Mouse (Mus musculus): ENCODE results near the gene Anxa5. TPM values are rescaled to one million over a fixed set of nuclear protein-coding genes. Genes with fewer than 3 reads are reported as not detected.

Gene Anxa5
- polyA plus RNA-seq, 1 experiment: 313 TPM

GRCm38 (mm10) chr3:36489590-36489910 lies 13.9 kb upstream of the Anxa5 start:
- Histone ChIP-seq H3ac (ENCODE audit: control insufficient read depth, insufficient read length) (no peak overlapping the region), H3K27me3 (ENCODE audit: control insufficient read depth, insufficient read depth, insufficient read length) (no peaks in the 10 kb centered on the region), H3K4me2 (ENCODE audit: low read depth) (no peak overlapping the region), H3K4me3 (no peak overlapping the region), H3K36me3 (ENCODE audit: control insufficient read depth, insufficient read depth) (no peaks in the 10 kb centered on the region), H3K79me2 (ENCODE audit: control insufficient read depth, insufficient read depth) (no peaks in the 10 kb centered on the region)
- TF ChIP-seq SRF (IDR thresholded peaks at IDR 0.05; ENCODE audit: control insufficient read depth, insufficient read length, low read depth) (no peak), POLR2A (IDR thresholded peaks at IDR 0.05; ENCODE audit: insufficient read length, low read depth) (no peak), MYOG (IDR thresholded peaks at IDR 0.05; ENCODE audit: control insufficient read depth in 1 of 3, insufficient read depth in 1 of 3, insufficient read length in 2 of 3, low read depth in 2 of 3) (no peak)

- no peak overlapping the region for H3K4me3 ChIP-seq
- H3ac ChIP-seq (ENCODE audit: control insufficient read depth, insufficient read length): no peak overlapping the region
- no peaks in the 10 kb centered on the region for H3K36me3 ChIP-seq (ENCODE audit: control insufficient read depth, insufficient read depth)
- no peaks in the 10 kb centered on the region for H3K79me2 ChIP-seq (ENCODE audit: control insufficient read depth, insufficient read depth)
- no peaks in the 10 kb centered on the region for H3K27me3 ChIP-seq (ENCODE audit: control insufficient read depth, insufficient read depth, insufficient read length)
- TF ChIP-seq POLR2AphosphoS2 (IDR thresholded peaks at IDR 0.05; ENCODE audit: insufficient read length, low read depth) (no peak), E2F4 (IDR thresholded peaks at IDR 0.05; ENCODE audit: insufficient read depth) (no peak), CEBPB (IDR thresholded peaks at IDR 0.05; ENCODE audit: insufficient read depth, poor library complexity, severe bottlenecking) (no peak), MAX (IDR thresholded peaks at IDR 0.05; ENCODE audit: low read depth) (no peak), USF1 (IDR thresholded peaks at IDR 0.05; ENCODE audit: low read depth) (no peak)
- no peak overlapping the region for H3K4me2 ChIP-seq (ENCODE audit: low read depth)
These were observed 13.3 kb upstream of the Anxa5 start for GRCm38 (mm10) chr3:36488899-36489589.

GRCm38 (mm10) chr3:36488367-36488766 lies 12.7 kb upstream of the Anxa5 start:
- H3K27me3 ChIP-seq (ENCODE audit: control insufficient read depth, insufficient read depth, insufficient read length): no peaks in the 10 kb centered on the region
- no peak overlapping the region for H3ac ChIP-seq (ENCODE audit: control insufficient read depth, insufficient read length)
- no peaks in the 10 kb centered on the region for H3K79me2 ChIP-seq (ENCODE audit: control insufficient read depth, insufficient read depth)
- H3K4me2 ChIP-seq (ENCODE audit: low read depth): no peak overlapping the region
- no peaks in the 10 kb centered on the region for H3K36me3 ChIP-seq (ENCODE audit: control insufficient read depth, insufficient read depth)
- no peak overlapping the region for H3K4me3 ChIP-seq
- no peak for TF ChIP-seq REST (IDR thresholded peaks at IDR 0.05; ENCODE audit: insufficient read depth, insufficient read length)
- no peak for TF ChIP-seq TCF12 (IDR thresholded peaks at IDR 0.05; ENCODE audit: insufficient read depth, poor library complexity, severe bottlenecking)
- TF ChIP-seq MYOD1 (IDR thresholded peaks at IDR 0.05; ENCODE audit: control insufficient read depth in 1 of 3, insufficient read length in 2 of 3, low read depth in 2 of 3): no peak
- TF ChIP-seq MAX (IDR thresholded peaks at IDR 0.05; ENCODE audit: low read depth): no peak
- no peak for TF ChIP-seq POLR2A (IDR thresholded peaks at IDR 0.05; ENCODE audit: insufficient read length, low read depth)
- no peak for TF ChIP-seq E2F4 (IDR thresholded peaks at IDR 0.05; ENCODE audit: insufficient read depth)
- no peak for TF ChIP-seq USF1 (IDR thresholded peaks at IDR 0.05; ENCODE audit: low read depth)
- no peak for TF ChIP-seq SRF (IDR thresholded peaks at IDR 0.05; ENCODE audit: control insufficient read depth, insufficient read length, low read depth)
- no peak for TF ChIP-seq CEBPB (IDR thresholded peaks at IDR 0.05; ENCODE audit: insufficient read depth, poor library complexity, severe bottlenecking)
- TF ChIP-seq POLR2AphosphoS2 (IDR thresholded peaks at IDR 0.05; ENCODE audit: insufficient read length, low read depth): no peak
- TF ChIP-seq TCF3 (IDR thresholded peaks at IDR 0.05; ENCODE audit: insufficient read length, low read depth): no peak
- no peak for TF ChIP-seq MYOG (IDR thresholded peaks at IDR 0.05; ENCODE audit: control insufficient read depth in 1 of 3, insufficient read depth in 1 of 3, insufficient read length in 2 of 3, low read depth in 2 of 3)

- Histone ChIP-seq H3K27me3 (ENCODE audit: control insufficient read depth, insufficient read depth, insufficient read length) (no peaks in the 10 kb centered on the region), H3K4me3 (no peak overlapping the region), H3K79me2 (ENCODE audit: control insufficient read depth, insufficient read depth) (no peaks in the 10 kb centered on the region), H3K4me2 (ENCODE audit: low read depth) (no peak overlapping the region), H3K36me3 (ENCODE audit: control insufficient read depth, insufficient read depth) (no peaks in the 10 kb centered on the region), H3ac (ENCODE audit: control insufficient read depth, insufficient read length) (no peak overlapping the region)
- no peak for TF ChIP-seq MAX (IDR thresholded peaks at IDR 0.05; ENCODE audit: low read depth)
- TF ChIP-seq MYOD1 (IDR thresholded peaks at IDR 0.05; ENCODE audit: control insufficient read depth in 1 of 3, insufficient read length in 2 of 3, low read depth in 2 of 3): no peak
- TF ChIP-seq MYOG (IDR thresholded peaks at IDR 0.05; ENCODE audit: control insufficient read depth in 1 of 3, insufficient read depth in 1 of 3, insufficient read length in 2 of 3, low read depth in 2 of 3): no peak
- TF ChIP-seq SRF (IDR thresholded peaks at IDR 0.05; ENCODE audit: control insufficient read depth, insufficient read length, low read depth): no peak
- TF ChIP-seq USF1 (IDR thresholded peaks at IDR 0.05; ENCODE audit: low read depth): no peak
- no peak for TF ChIP-seq TCF12 (IDR thresholded peaks at IDR 0.05; ENCODE audit: insufficient read depth, poor library complexity, severe bottlenecking)
- TF ChIP-seq E2F4 (IDR thresholded peaks at IDR 0.05; ENCODE audit: insufficient read depth): no peak
- TF ChIP-seq POLR2AphosphoS2 (IDR thresholded peaks at IDR 0.05; ENCODE audit: insufficient read length, low read depth): no peak
- no peak for TF ChIP-seq POLR2A (IDR thresholded peaks at IDR 0.05; ENCODE audit: insufficient read length, low read depth)
- no peak for TF ChIP-seq CEBPB (IDR thresholded peaks at IDR 0.05; ENCODE audit: insufficient read depth, poor library complexity, severe bottlenecking)
- TF ChIP-seq TCF3 (IDR thresholded peaks at IDR 0.05; ENCODE audit: insufficient read length, low read depth): no peak
- TF ChIP-seq REST (IDR thresholded peaks at IDR 0.05; ENCODE audit: insufficient read depth, insufficient read length): no peak
These were observed 11.2 kb upstream of the Anxa5 start for GRCm38 (mm10) chr3:36486881-36487280.

GRCm38 (mm10) chr3:36486176-36486575 lies 10.5 kb upstream of the Anxa5 start:
- Histone ChIP-seq H3K4me2 (ENCODE audit: low read depth) (no peak overlapping the region), H3ac (ENCODE audit: control insufficient read depth, insufficient read length) (no peak overlapping the region), H3K79me2 (ENCODE audit: control insufficient read depth, insufficient read depth) (no peaks in the 10 kb centered on the region), H3K36me3 (ENCODE audit: control insufficient read depth, insufficient read depth) (no peaks in the 10 kb centered on the region), H3K4me3 (no peak overlapping the region), H3K27me3 (ENCODE audit: control insufficient read depth, insufficient read depth, insufficient read length) (no peaks in the 10 kb centered on the region)
- TF ChIP-seq POLR2A (IDR thresholded peaks at IDR 0.05; ENCODE audit: insufficient read length, low read depth): no peak
- TF ChIP-seq MYOG (IDR thresholded peaks at IDR 0.05; ENCODE audit: control insufficient read depth in 1 of 3, insufficient read depth in 1 of 3, insufficient read length in 2 of 3, low read depth in 2 of 3): no peak
- no peak for TF ChIP-seq TCF3 (IDR thresholded peaks at IDR 0.05; ENCODE audit: insufficient read length, low read depth)
- TF ChIP-seq REST (IDR thresholded peaks at IDR 0.05; ENCODE audit: insufficient read depth, insufficient read length): no peak
- no peak for TF ChIP-seq MAX (IDR thresholded peaks at IDR 0.05; ENCODE audit: low read depth)
- no peak for TF ChIP-seq POLR2AphosphoS2 (IDR thresholded peaks at IDR 0.05; ENCODE audit: insufficient read length, low read depth)
- TF ChIP-seq USF1 (IDR thresholded peaks at IDR 0.05; ENCODE audit: low read depth): no peak

All from myocyte (in vitro differentiated cells).